13 mouse cellular contexts compared by ENCODE assay signal in the genomic region with DNA sequence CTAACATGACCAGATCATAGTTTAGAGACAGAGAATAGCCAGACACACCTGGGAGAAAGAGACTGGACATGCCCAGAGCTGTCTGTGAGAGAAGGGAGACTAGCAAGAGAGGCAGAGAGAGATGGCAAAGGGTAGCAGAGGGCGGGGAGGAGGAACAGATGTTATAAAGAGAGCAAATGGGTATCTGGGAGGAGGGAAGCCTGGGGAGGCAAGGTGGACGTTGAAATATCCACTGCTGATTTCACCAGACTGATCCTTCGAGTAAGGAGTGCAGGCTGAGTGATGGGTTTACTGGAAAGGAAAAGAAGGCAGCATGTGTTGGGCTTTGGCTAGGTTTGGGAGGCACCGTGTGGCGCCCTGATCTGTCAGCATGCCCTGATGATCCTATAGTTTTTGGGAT. TPM values are rescaled to one million over a fixed set of nuclear protein-coding genes. Genes with fewer than 3 reads are reported as not detected.
DNase-seq lines count a peak whose midpoint lies in the region; ATAC-seq and TF ChIP-seq lines count a peak whose summit lies in the region.
"Had no signal": no experiment of that assay in that cellular context is flagged by ENCODE, and none has a peak within 500 bp of the region (broad histone marks: within the 10 kb centered on the region; RNA-seq: fewer than 3 reads in every experiment).

No protein-coding gene starts in this region.

- TF ChIP-seq EP300 in CH12.LX (IDR thresholded peaks at IDR 0.05; ENCODE audit: low read length) = no peak
- no peak for TF ChIP-seq EP300 in heart, postnatal 0 days (IDR thresholded peaks at IDR 0.05; ENCODE audit: low read depth)

- TF ChIP-seq POLR2A in CH12.LX (IDR thresholded peaks at IDR 0.05; ENCODE audit: low read depth, low read length) = no peak

- in situ Hi-C loops in CH12.LX (cut with MboI; ENCODE audit: low pct_ligation_motif_present, low pct_unique_long_range_greater_than_20kb, low sequenced_read_pairs) = no loop called here

- peak overlapping the region; percentile 91 for H3K27ac ChIP-seq in gastrocnemius, adult 2 months
- H3K27ac ChIP-seq in kidney, embryonic 16.5 days (ENCODE audit: low read length) = peak overlapping the region; percentile 63
- peak overlapping the region; percentile 81 for H3K27ac ChIP-seq in CH12.LX (ENCODE audit: insufficient read depth, low read depth)
- H3K27ac ChIP-seq in heart, postnatal 0 days (ENCODE audit: low read depth) = peak overlapping the region; percentile 75
- H3K27ac ChIP-seq: hindbrain, embryonic 12.5 days; midbrain, embryonic 12.5 days; neural tube, embryonic 12.5 days had no signal

- intact Hi-C loops in gastrocnemius, adult 2 months (cut with DNase I) = no loop called here

- DNase-seq in gastrocnemius, adult 2 months = no peak
- no peak for DNase-seq in gastrocnemius, postnatal 4 days (ENCODE audit: low spot score in 2 of 2)
- no peak for DNase-seq in kidney, postnatal 25 days
- DNase-seq in CH12.LX (ENCODE audit: extremely low read depth) (no peak), MN1 (ENCODE audit: low spot score) (no peak)
- DNase-seq in heart, postnatal 0 days (ENCODE audit: low spot score) = no peak
- no peak for DNase-seq in embryo, embryonic 10 days (ENCODE audit: low spot score)
- DNase-seq: thymus, postnatal 36 days had no signal

- no peak overlapping the region for H3K4me3 ChIP-seq in gastrocnemius, adult 2 months
- H3K4me3 ChIP-seq in kidney, embryonic 16.5 days (ENCODE audit: low read length) = no peak overlapping the region
- no peak overlapping the region for H3K4me3 ChIP-seq in CH12.LX (replicated peaks in 1 of 3; ENCODE audit: low read depth in 2 of 3, low read length in 2 of 3, poor library complexity in 1 of 3)
- no peak overlapping the region for H3K4me3 ChIP-seq in heart, postnatal 0 days (ENCODE audit: low read depth, low read length)
- H3K4me3 ChIP-seq: hindbrain, embryonic 12.5 days; midbrain, embryonic 12.5 days; neural tube, embryonic 12.5 days had no signal

- no peak for ATAC-seq in kidney, embryonic 16.5 days (ENCODE audit: low FRiP score, low TSS enrichment)
- no peak for ATAC-seq in heart, postnatal 0 days (ENCODE audit: insufficient read depth, low read depth)

- no peaks in the 10 kb centered on the region for H3K36me3 ChIP-seq in kidney, embryonic 16.5 days (ENCODE audit: insufficient read depth, low read length)
- peaks cover 9 to 39% of the 10 kb centered on the region in 2 experiments for H3K36me3 ChIP-seq in CH12.LX (replicated peaks in 1 of 2; ENCODE audit: control insufficient read depth in 1 of 2, insufficient read depth in 1 of 2, low read length in 1 of 2)
- no peaks in the 10 kb centered on the region for H3K36me3 ChIP-seq in heart, postnatal 0 days (replicated peaks; ENCODE audit: control insufficient read depth, insufficient read depth, low read length)
- H3K36me3 ChIP-seq: hindbrain, embryonic 12.5 days; midbrain, embryonic 12.5 days; neural tube, embryonic 12.5 days had no signal

- no peak for TF ChIP-seq RAD21 in CH12.LX (IDR thresholded peaks at IDR 0.05; ENCODE audit: low read depth, low read length)

- no peak for TF ChIP-seq CTCF in gastrocnemius, adult 2 months (IDR thresholded peaks at IDR 0.05)
- no peak for TF ChIP-seq CTCF in CH12.LX (conservative IDR thresholded peaks at IDR 0.05 in 1 of 2, IDR thresholded peaks at IDR 0.05 in 1 of 2; ENCODE audit: low read depth in 2 of 2, low read length in 2 of 2)
- TF ChIP-seq CTCF in heart, postnatal 0 days (IDR thresholded peaks at IDR 0.05; ENCODE audit: low read depth) = no peak

- peaks cover 30% of the 10 kb centered on the region for H3K4me1 ChIP-seq in kidney, embryonic 16.5 days (ENCODE audit: insufficient read depth, low read length)
- peaks cover 47 to 77% of the 10 kb centered on the region in 2 experiments for H3K4me1 ChIP-seq in CH12.LX (ENCODE audit: control insufficient read depth in 1 of 2, insufficient read depth in 2 of 2)
- H3K4me1 ChIP-seq in heart, postnatal 0 days (ENCODE audit: control insufficient read depth, insufficient read depth) = peaks cover 35% of the 10 kb centered on the region

- WGBS in kidney, embryonic 16.5 days = 40% methylated on average over 5 of the region's 5 CpGs
- WGBS in heart, postnatal 0 days = 66% methylated on average over 5 of the region's 5 CpGs

- H3K9ac ChIP-seq in kidney, embryonic 16.5 days (replicated peaks; ENCODE audit: low read length) = no peak overlapping the region
- H3K9ac ChIP-seq in CH12.LX (ENCODE audit: insufficient read depth, low read depth) = no peak overlapping the region
- no peak overlapping the region for H3K9ac ChIP-seq in heart, postnatal 0 days (replicated peaks; ENCODE audit: low read depth, low read length)
- H3K9ac ChIP-seq: hindbrain, embryonic 12.5 days; midbrain, embryonic 12.5 days; neural tube, embryonic 12.5 days had no signal

- H3K79me2 ChIP-seq in CH12.LX (replicated peaks; ENCODE audit: control insufficient read depth, extremely low read depth, insufficient read depth, poor library complexity, severe bottlenecking) = peaks cover 93% of the 10 kb centered on the region

- no peaks in the 10 kb centered on the region for H3K27me3 ChIP-seq in kidney, embryonic 16.5 days (ENCODE audit: insufficient read depth, low read length)
- no peaks in the 10 kb centered on the region for H3K27me3 ChIP-seq in CH12.LX (replicated peaks)
- H3K27me3 ChIP-seq in heart, postnatal 0 days (ENCODE audit: control insufficient read depth, insufficient read depth, low read length) = no peaks in the 10 kb centered on the region
- H3K27me3 ChIP-seq: hindbrain, embryonic 12.5 days; midbrain, embryonic 12.5 days; neural tube, embryonic 12.5 days had no signal

- no peaks in the 10 kb centered on the region for H3K9me3 ChIP-seq in kidney, embryonic 16.5 days (ENCODE audit: low read length)
- H3K9me3 ChIP-seq in CH12.LX (replicated peaks; ENCODE audit: low read length) = no peaks in the 10 kb centered on the region
- no peaks in the 10 kb centered on the region for H3K9me3 ChIP-seq in heart, postnatal 0 days (replicated peaks; ENCODE audit: control insufficient read depth, low read length)
- H3K9me3 ChIP-seq: G1E; hindbrain, embryonic 12.5 days; midbrain, embryonic 12.5 days; neural tube, embryonic 12.5 days had no signal

- no peak overlapping the region for H3K4me2 ChIP-seq in kidney, embryonic 16.5 days (replicated peaks; ENCODE audit: low read depth, low read length)
- peak overlapping the region; percentile 45; the same call in 1 of the 2 replicates for H3K4me2 ChIP-seq in CH12.LX (ENCODE audit: insufficient read depth, low read depth, poor library complexity, severe bottlenecking)
- H3K4me2 ChIP-seq in heart, postnatal 0 days (ENCODE audit: low read depth, low read length) = no peak overlapping the region
- H3K4me2 ChIP-seq: hindbrain, embryonic 12.5 days; midbrain, embryonic 12.5 days; neural tube, embryonic 12.5 days had no signal

- dilution Hi-C loops in CH12.LX (cut with MboI; ENCODE audit: extremely low pct_ligation_motif_present, extremely low pct_unique_long_range_greater_than_20kb, low sequenced_read_pairs) = no loop called here

TF ChIP-seq in CH12.LX, 34 proteins besides CTCF, POLR2A, EP300 and RAD21:
- TF ChIP-seq POLR2AphosphoS2 (IDR thresholded peaks at IDR 0.05; ENCODE audit: low read depth, low read length) (no peak), ZNF384 (IDR thresholded peaks at IDR 0.05; ENCODE audit: low read depth, low read length) (no peak), JUND (conservative IDR thresholded peaks at IDR 0.05; ENCODE audit: low read depth, low read length) (no peak), TCF12 (IDR thresholded peaks at IDR 0.05; ENCODE audit: low read depth, low read length) (no peak), UBTF (IDR thresholded peaks at IDR 0.05; ENCODE audit: low read depth, low read length) (no peak), JUN (IDR thresholded peaks at IDR 0.05; ENCODE audit: insufficient read depth, low read depth, low read length) (no peak), ZMIZ1 (IDR thresholded peaks at IDR 0.05; ENCODE audit: low read depth, low read length) (no peak), ZC3H11A (IDR thresholded peaks at IDR 0.05; ENCODE audit: low read depth, low read length) (no peak), MYC (IDR thresholded peaks at IDR 0.05; ENCODE audit: low read depth, low read length) (0 out of 2 replicates have a peak, but pooled peaks have one; percentile 14)

RNA-seq across cellular contexts. Expression of a gene that starts 16.2 kb away (rescaled TPM):
- 100 to 1,000 TPM in 1 of 2 experiments, 10 to 100 TPM in 1; 93.9 to 125 TPM for total RNA-seq in gastrocnemius, adult 2 months (2021)
- 100 to 1,000 TPM; 153 to 176 TPM for total RNA-seq in gastrocnemius, postnatal 4 days (2021)
- polyA plus RNA-seq in kidney, embryonic 16.5 days (2015; fragmentation: Nextera tagmentation; extraction: Ambion mirVana) = 180 and 187 TPM in 2 replicates
- total RNA-seq in CH12.LX (2012; rRNA removed) = 225 and 253 TPM in 2 replicates
- total RNA-seq in CH12.LX (2014; rRNA removed) = 227 and 228 TPM in 2 replicates
- 364 and 473 TPM in 2 replicates for polyA plus RNA-seq in CH12.LX (2012; ENCODE audit: insufficient read length, low read depth)
- total RNA-seq in heart, postnatal 0 days (2014; rRNA removed; ENCODE audit: low replicate concordance) = 363 and 431 TPM in 2 replicates
- polyA plus RNA-seq in heart, postnatal 0 days (2015; fragmentation: Nextera tagmentation; extraction: Ambion mirVana) = 495 and 511 TPM in 2 replicates

RNA-seq across cellular contexts. Expression of a gene that starts 29.5 kb away (rescaled TPM):
- 100 to 1,000 TPM; 118 to 147 TPM for total RNA-seq in gastrocnemius, adult 2 months (2021)
- 100 to 1,000 TPM; 152 to 163 TPM for total RNA-seq in gastrocnemius, postnatal 4 days (2021)
- polyA plus RNA-seq in kidney, embryonic 16.5 days (2015; fragmentation: Nextera tagmentation; extraction: Ambion mirVana) = 48.9 and 50.1 TPM in 2 replicates
- total RNA-seq in CH12.LX (2012; rRNA removed) (345 and 358 TPM in 2 replicates), CH12.LX (2014; rRNA removed) (411 and 467 TPM in 2 replicates)
- polyA plus RNA-seq in CH12.LX (2012; ENCODE audit: insufficient read length, low read depth) = 493 and 611 TPM in 2 replicates
- total RNA-seq in heart, postnatal 0 days (2014; rRNA removed; ENCODE audit: low replicate concordance) = 181 and 193 TPM in 2 replicates
- 61.3 and 62.4 TPM in 2 replicates for polyA plus RNA-seq in heart, postnatal 0 days (2015; fragmentation: Nextera tagmentation; extraction: Ambion mirVana)
